Mouse (Mus musculus): ENCODE results near the gene Tmem135.

Tmem135 gene

DNA sequence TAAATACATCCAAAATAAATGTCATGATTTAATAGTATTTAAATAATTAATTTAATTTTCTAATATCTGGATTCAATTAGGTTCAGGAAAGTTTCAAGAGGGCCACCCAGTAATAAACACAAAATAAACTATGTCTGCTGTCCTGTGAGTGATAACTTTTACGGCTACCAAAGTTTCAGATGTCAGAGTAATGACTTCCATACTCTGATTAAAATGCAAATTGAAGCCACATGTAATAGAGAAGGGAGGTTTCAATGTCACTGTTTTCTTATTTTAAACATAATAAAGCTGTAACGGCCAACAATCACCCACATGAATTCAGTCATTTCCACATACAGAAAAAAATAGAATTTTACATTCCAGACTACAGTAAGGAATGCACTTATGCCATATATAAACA lies 145.2 kb downstream of the Tmem135 start:
- DNase-seq (ENCODE audit: extremely low read depth, insufficient read length, low spot score), result no peak

DNA sequence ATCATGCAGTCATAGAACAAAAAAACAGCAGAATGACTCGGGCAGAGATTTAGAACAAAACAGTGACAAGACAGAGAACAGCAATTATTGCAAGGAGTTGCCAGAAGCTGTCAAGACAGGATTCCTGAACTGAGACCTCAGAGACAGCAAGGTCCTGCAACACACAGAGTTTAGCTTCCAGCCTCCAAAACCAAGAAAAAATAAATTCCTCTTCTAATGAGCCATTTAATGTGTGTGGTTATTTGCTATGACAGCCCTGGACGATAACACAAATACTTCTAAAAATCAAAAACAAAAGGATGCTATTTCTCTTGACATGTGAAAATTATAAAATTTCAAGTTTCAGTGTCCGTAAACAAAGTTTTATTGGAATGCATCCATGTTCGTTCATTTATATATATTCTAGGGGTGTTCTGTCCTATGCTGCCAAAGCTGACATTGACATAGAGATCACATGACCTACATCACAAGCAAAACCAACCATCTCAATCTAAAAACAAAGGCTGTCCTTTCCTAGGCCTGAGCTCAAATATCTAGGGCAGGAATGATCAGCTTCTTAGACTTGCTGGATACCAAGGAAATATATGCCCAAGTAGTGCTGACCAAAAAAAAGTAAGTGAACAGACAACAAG lies 146.0 kb downstream of the Tmem135 start:
- no peak for DNase-seq (ENCODE audit: extremely low read depth, insufficient read length, low spot score)

DNA sequence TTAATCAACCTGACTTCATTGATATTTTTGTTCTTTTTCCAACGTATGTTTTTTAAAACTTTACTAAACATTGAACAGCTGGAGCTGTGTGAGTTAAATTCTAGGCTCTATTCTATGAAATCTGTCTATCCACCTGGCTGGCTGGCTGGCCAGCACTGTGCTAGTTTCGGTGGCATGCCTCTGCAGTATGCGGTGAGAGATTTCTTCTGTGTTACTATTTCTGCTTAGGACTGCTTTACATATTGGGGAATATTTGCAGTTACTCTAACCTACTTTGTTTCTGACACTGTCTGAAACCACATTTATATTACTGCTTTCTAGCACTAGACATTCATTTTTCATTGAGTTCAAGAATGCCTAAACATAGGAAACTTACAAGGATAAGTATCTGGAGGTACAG lies 150.2 kb downstream of the Tmem135 start:
- DNase-seq (ENCODE audit: extremely low read depth, insufficient read length, low spot score), result no peak

DNA sequence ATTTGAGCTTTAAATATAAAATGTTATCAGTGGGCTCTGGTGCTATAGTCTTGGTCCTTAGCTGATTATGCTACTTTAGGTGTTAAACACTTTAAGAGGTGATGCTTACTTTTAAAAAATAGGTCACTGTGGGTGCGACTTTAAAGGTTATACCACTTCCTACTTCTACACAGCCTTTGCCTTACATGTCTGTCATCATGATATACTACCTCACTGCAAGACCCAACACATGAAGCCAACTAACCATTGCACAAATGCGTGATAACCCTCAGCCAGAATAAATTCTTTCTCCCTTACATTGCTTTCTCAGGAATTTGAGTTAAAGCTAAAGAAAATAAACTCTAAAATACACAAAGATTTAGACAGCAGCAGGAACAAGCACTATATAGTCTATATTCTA lies 150.7 kb downstream of the Tmem135 start:
- no peak for DNase-seq (ENCODE audit: extremely low read depth, insufficient read length, low spot score)

DNA sequence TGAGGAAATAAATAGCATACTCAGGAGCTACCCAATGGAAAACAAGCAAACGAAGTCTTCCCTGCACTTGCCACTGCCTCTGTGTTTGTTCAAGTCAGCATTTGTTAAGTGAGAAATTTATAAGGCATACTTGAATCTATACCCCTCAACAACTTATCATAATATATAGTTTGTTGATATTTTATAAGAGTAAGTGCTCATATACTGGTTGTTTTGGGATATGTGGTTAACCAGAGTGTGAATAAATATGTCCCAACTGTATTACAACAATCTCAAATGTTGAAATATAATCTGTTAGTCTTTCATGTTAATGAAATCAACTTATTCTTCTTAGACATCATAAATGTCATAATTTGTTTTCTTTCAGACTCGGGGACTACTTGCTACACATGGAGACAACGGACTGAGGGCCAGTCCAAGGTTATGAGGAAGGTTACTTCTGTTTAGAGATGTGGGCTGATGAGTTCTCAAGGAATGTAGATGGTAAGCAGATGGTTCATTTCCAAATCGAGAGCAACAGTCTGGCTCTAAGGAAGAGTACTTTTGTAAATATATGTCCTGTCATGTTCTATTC lies 152.1 kb downstream of the Tmem135 start:
- DNase-seq (ENCODE audit: extremely low read depth, insufficient read length, low spot score), result no peak

DNA sequence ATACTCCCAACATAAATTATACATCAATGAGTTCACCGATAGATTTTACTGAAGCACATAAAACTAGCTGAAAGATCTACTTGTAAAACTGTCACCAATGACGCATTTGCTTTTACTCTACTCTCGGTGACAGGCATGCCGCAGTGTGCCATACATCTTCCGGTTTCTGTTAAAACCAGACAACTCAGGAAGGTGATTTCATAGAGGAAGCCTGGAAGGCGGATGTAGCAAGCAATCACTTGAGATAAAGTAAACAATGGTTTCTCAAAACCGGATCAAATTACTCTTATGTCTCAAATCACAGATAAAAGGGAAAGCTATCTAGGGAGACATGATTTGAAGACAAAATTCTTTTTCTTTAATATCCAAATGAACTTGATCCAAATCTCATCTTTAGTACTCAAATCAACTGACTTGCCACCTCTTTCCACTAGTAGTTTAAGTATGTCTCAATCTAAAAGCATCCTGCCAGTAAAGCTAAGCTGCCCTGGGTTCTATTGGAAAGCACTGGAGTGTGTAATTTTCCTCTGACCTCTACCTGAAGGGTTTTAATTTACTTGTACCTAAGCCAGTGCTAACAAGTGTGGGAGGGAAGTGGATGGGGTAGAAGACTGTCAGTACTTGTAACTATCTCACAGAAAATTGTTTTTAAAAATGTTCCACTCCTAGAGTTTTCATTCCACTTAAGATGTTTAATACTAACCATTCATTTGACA lies 155.7 kb downstream of the Tmem135 start:
- DNase-seq (ENCODE audit: extremely low read depth, insufficient read length, low spot score), result no peak

DNA sequence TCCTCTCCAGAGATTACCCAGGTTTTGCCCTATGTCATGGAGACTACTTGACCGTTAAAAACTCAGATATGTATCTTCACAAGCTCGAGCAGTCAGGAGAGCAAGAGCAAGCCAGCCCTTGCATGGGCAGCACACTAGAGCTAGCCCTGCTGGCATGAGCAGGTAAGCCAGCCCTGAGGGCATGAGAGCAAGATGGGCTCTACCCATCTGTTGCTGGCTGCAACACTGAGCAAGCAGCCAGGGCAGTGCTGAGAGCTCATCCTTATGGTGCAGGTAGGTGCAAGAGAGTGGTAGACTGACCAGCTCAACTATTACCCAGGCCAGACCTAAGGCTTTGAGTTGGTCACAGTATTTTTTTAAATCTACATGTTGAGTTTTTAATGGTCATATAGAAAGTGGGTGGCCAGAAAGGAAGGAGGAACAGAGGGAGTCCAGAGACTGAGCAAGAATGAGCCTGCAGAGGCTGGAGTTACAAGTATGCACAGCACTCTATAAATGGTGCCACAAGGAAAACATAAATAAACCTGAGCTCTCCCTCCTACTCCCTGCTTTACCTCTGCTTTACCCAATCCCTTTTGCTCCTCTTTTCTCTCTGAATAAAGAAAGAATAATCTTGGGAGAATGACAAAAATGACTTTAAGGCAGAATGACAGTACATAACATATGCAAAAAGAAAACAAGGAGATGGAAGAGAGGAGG lies 156.9 kb downstream of the Tmem135 start:
- no peak for DNase-seq (ENCODE audit: extremely low read depth, insufficient read length, low spot score)

DNA sequence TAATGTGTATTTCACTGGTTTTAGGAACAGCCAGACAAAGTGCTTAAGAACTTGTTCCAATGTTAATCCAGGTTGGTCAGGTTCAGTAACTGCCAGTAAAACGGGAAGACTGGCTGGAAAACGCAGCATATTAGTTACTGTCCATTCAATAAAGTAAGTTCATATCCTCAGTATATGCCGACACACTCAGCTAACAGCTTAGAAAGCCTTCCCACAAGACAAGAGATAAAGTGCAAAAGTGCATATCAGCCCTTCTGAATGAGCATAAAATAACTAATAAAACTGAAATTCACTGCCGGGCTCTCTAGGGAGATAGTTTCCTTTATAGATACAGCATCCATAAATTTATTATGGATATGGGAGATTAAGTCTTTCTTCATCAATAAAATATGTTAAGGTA lies 161.5 kb downstream of the Tmem135 start:
- no peak for DNase-seq (ENCODE audit: extremely low read depth, insufficient read length, low spot score)

DNA sequence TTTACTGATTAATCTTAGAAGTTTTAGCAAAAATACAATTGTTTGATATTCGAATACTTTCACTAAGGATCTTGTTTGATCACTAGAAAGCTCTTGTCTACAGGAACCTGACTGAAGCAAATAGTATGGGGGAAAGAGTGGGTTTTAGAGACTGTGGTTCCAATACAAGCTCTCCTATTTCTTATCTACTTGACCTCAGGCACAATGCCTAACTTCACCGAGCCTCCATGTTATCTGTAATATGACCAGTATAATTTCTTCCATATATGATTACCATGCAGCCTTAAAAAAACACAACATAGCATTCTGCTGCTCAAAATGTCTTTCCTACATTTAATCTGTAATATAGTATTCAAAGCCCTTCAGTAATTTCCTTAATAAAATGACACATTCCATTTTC lies 161.9 kb downstream of the Tmem135 start:
- DNase-seq (ENCODE audit: extremely low read depth, insufficient read length, low spot score), result no peak

DNA sequence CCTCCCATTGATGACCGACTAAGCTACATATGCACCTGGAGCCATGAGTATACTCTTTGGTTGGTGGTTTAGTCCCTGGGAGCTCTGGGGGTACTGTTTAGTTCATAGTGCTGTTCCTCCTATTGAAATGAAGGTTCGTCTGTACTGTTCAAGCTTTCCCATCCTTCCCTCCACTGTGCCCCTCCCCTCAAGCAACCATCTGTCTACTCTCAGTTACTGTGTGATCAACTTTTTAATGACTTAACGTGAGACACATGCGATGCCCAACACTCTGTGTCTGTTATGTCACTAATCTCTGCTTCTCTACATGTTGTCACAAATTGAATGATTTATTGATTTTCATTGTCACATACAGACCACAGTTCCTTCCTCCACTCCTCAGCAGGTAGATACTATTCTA lies 164.4 kb downstream of the Tmem135 start:
- DNase-seq (ENCODE audit: extremely low read depth, insufficient read length, low spot score), result no peak

DNA sequence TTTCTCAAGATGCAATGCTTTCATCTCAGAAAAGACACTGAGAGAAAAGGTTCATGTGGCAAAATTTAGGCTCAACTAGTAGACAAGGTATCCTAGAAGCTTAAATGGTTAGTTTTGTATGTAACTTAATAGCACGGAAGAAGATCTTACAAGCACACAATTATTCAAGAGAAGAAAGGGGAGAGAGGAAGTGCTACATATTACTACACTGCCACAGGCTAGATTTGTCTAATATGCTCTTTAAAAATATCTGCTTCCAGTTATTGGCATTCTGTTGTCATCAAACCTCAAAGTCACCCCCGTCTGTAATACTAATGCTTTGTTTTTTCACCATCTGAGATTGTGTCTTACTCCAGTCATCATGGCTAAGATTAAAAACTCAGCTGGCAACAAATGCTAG lies 167.4 kb downstream of the Tmem135 start:
- DNase-seq (ENCODE audit: extremely low read depth, insufficient read length, low spot score), result no peak

DNA sequence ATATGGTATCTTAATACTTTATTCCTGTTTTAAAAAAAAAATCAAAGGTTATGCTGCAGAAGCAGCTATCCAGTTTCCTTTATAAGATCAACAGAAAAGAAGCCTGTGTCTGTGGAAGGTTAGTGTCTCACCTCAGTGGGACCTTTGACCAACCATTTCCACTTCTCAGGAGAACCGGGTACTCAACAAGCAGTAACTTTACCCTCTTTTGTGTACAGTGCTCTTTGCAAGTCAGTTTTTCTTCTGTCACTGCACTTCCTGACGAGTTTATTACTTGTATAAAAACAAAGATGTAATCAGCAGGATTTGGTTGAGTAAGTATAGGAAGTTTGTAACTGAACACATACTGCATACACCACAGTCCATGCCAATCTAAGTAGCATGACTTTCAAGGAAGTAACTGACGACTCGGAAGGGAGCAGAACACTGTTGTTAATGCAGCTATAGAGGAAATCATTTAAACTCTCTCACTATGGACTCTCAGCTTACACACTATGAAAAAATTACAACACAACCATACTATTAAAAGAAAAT lies 168.0 kb downstream of the Tmem135 start:
- no peak for DNase-seq (ENCODE audit: extremely low read depth, insufficient read length, low spot score)

DNA sequence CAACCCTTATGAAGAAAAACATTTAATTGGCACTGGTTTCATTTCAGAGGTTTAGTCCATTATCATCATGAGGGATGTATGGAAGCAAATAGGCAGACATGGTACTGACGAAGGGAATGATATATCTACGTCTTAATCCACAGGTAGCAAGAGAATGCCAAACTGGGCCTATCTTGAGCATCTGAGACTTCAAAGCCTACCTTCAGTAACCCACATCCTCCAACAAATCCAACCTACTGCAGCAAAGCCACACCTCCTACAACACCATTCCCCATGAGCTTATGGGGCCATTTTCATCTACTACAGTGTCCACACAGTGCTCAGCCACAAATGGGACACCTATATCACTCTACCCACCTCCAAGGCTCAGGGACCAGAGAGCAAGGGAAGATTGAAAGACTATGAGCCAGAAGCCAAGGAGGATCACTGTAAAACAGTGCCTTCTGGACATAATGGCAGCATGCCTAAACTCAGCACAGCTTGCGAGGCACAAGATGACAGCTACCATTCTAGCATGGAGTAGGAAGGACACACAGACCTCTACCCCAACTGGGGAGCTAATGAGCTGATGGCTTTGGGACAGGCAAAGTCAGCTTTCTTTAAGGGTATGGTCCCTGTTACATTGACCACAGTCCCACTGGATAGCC lies 171.4 kb downstream of the Tmem135 start:
- DNase-seq (ENCODE audit: extremely low read depth, insufficient read length, low spot score), result no peak

DNA sequence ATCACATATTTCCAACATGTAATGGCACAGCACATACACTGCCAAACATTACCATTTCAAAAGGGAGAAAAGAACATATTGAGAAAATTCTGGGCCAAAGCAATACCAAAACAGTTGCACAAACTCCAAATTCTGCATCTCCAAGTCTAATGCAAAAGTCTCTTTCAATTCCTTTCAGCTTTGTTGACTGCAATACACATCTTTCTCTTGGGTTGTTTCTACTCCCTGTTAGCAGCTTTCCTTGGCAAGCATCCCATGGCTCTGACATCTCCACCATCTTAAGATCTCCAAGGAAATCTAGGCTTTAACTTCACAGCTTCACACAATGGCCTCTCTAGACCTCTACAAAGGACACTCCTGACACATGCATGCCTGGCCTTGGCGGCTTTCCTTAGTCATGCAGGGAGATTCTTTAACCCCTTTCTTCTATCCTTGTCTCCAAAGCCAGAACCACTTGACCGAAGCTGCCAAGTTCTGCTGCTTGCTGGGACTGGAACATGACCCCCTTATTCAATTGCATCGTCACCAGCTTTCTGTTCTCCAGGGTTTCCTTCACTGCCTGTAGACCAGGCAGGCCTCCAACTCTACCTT lies 172.7 kb downstream of the Tmem135 start:
- DNase-seq (ENCODE audit: extremely low read depth, insufficient read length, low spot score), result no peak

DNA sequence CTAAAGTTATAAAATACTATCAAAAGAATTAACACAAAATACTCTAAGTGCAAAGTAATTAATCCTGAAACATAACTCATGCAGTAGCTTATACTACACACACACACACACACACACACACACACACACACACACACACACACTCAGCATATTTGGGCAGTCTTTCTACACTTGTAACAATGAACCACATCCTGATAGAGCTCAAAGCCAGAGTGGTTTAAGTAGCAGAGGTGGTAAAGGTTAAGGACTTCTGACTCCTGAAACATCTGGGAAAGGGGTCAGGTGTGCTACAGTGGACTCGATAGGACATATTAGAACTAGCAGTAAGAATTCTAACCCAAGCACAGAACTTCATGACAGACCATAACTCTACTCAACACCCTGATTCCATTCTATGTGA lies 181.4 kb downstream of the Tmem135 start:
- DNase-seq (ENCODE audit: extremely low read depth, insufficient read length, low spot score), result no peak

DNA sequence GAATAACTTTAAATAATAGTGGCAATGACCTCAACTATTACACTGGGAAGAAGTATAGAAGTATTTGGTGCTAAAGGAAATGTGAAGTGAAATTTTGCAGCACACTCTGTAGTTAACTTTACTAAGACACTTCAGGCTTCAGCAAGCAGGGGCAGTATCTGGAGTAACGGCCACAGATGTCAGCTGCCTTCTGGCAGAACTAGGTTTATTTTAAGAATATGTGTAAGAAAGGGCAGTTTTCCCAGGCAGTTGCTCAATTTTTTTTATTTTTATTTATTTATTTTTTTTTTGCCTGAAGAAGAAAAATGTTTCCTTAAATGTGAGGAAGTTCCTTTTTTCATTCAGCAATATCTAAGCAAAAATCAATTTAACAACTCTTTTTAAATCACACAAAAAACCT lies 187.4 kb downstream of the Tmem135 start:
- DNase-seq (ENCODE audit: extremely low read depth, insufficient read length, low spot score), result no peak

DNA sequence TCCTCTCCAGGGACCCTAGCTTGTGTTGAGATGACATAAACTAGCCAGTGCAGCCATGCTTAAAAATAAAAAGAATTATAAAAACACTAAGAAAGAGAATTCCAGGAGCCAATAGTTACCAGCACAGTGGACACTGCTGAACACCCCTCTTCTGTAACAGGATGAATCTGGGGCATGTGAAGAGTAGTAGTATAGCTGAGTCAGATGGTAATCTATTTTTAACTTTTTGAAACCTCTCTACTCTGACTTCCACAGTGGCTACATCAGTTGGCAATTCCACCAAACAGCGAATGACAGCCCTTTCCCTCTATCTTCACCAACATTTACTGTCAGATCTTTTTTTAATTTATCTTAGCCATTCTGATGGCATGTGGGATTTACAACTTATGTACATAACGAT lies 187.9 kb downstream of the Tmem135 start:
- no peak for DNase-seq (ENCODE audit: extremely low read depth, insufficient read length, low spot score)

DNA sequence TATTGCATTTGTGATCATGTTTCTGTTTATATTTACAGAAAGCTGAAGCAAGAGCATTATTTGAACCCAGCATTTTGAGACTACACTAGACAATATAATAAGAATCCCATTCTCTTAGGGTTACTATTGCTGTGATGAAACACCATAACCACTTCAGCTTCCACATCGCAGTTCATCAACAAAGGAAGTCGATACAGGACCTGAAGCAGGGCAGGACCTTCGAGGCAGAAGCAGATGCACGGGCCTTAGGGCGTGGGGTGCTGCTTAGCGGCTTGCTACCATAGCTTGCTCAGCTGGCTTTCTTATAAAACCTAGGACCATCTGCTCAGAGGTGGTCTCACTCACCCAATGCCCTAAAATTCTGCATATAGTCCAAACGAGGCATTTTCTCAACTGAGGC lies 188.3 kb downstream of the Tmem135 start:
- DNase-seq (ENCODE audit: extremely low read depth, insufficient read length, low spot score), result no peak

DNA sequence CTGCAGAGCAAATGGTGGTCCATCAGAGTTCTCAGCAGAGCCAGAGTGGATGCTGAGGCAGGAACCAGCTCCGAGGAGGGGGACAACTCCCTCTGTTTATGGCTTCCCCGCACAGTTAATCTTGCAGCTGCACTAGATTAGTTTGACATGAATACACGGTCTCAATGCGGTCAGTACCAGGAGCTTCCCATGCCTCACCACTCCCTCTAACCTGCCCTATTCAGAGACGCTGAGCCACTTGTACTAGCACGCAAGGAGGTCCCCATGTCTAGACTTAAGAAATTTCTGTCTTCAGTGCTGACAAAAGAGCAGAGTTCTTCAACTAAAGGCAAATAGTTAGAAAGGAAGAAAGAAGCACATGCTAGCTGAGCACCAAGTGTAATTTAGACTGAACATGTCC lies 193.5 kb downstream of the Tmem135 start:
- no peak for DNase-seq (ENCODE audit: extremely low read depth, insufficient read length, low spot score)

DNA sequence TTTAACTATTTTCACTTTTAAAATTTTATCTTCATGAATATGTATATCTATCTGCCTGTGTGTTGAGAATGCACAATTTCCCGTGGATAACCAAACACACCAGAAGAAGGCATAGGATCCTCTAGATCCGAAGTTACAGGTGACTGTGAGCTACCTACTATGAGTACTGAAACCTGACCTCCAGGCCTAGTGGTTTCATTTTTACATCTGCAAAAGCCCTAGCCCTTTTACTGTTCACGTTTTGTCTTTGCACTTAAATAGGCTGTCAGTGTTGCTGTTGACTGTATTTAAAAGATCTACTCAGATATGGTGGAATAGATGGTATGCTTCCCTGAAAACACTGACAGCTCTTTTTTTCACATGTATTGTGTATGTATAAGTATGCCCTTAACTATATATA lies 197.9 kb downstream of the Tmem135 start:
- no peak for DNase-seq (ENCODE audit: extremely low read depth, insufficient read length, low spot score)

DNA sequence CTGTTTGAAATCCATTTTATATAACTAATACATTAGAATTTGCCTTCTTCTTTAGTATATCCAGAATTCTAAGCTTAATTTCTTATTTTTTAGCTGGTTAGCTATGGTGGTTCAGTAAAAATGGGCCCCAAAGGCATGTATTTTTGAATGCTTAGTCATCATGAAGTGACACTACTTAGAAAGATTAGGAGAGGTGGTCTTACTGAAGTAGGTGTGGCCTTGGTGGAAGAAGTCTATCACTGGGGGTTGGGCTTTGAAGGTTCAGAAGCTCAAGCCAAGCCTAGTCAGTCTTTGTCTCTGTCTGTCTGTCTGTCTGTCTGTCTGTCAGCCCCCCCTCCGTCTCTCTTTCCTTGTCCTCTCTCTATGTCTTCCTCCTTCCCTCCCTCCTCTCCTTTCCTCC lies 198.6 kb downstream of the Tmem135 start:
- DNase-seq (ENCODE audit: extremely low read depth, insufficient read length, low spot score), result no peak
